Mouse (Mus musculus) erythroid progenitor cell, adult 5-6 weeks (primary cell): ENCODE measurements around the gene Defb3. TPM values are rescaled to one million over a fixed set of nuclear protein-coding genes. Genes with fewer than 3 reads are reported as not detected.
"Not testable (repeated sequence)": the region's sequence is repeated elsewhere in the genome, so short reads cannot be mapped to it uniquely, and the experiment has no call there.

Experiments
- ATAC-seq: replicated peaks from 2 replicates; pipeline ENCODE4 v1.8.0; 2016; ENCODE audit warnings: moderate number of reproducible peaks, mild to moderate bottlenecking, moderate TSS enrichment, inconsistent platforms; ENCODE audit not compliant: poor library complexity, low FRiP score, severe bottlenecking
- total RNA-seq, 2 experiments: library from RNA; stranded (forward) in 1 of 2; stranded (reverse) in 1 of 2; fragments of 150-400 nt in 1 of 2; fragments of 186-747, 209-891 nt in 1 of 2; gene quantifications; 2 replicates each; pipeline versions ENCODE4 v1.2.3 to v1.2.4; 2015 to 2017; ENCODE audit warnings: low replicate concordance in 2 of 2

Gene Defb3
- total RNA-seq (2015; ENCODE audit: low replicate concordance) (not detected in 2 replicates), total RNA-seq (2017; ENCODE audit: low replicate concordance) (not detected in 2 replicates)

- ATAC-seq = not testable (repeated sequence)
These were observed at the start of gene Defb3 for GRCm38 (mm10) chr8:19293060-19293459. Gene Defb3, plus strand, starts transcription at chr8:19293360.

GRCm38 (mm10) chr8:19247280-19247679 is 45.9 kb upstream of the Defb3 start, which contains the start of gene Defb5:
Gene Defb5, plus strand, starts transcription at chr8:19247580.
- ATAC-seq = no peak

- no peak for ATAC-seq
These were observed 35.0 kb upstream of the Defb3 start for GRCm38 (mm10) chr8:19258136-19258535.

GRCm38 (mm10) chr8:19259667-19260066 is 33.5 kb upstream of the Defb3 start:
- ATAC-seq = no peak

GRCm38 (mm10) chr8:19298361-19298760 is 5.2 kb downstream of the Defb3 start:
- not testable (repeated sequence) for ATAC-seq

GRCm38 (mm10) chr8:19331836-19332235 is 38.7 kb downstream of the Defb3 start:
- no peak for ATAC-seq

Other genes starting within 250 kb of the Defb3 start
- not detected in 2 replicates for gene Defb39, start 228.6 kb upstream of the Defb3 start, total RNA-seq (2015; ENCODE audit: low replicate concordance)
- gene Defb39, start 228.6 kb upstream of the Defb3 start, total RNA-seq (2017; ENCODE audit: low replicate concordance) = not detected in 2 replicates
- not detected in 2 replicates for gene Defb12, start 178.5 kb upstream of the Defb3 start, total RNA-seq (2015; ENCODE audit: low replicate concordance)
- not detected in 2 replicates for gene Defb12, start 178.5 kb upstream of the Defb3 start, total RNA-seq (2017; ENCODE audit: low replicate concordance)
- not detected in 2 replicates for gene Defb34, start 169.6 kb upstream of the Defb3 start, total RNA-seq (2015; ENCODE audit: low replicate concordance)
- gene Defb34, start 169.6 kb upstream of the Defb3 start, total RNA-seq (2017; ENCODE audit: low replicate concordance) = not detected in 2 replicates
- gene Gm45826, start 152.6 kb upstream of the Defb3 start, total RNA-seq (2015; ENCODE audit: low replicate concordance) = not detected in 2 replicates
- gene Gm45826, start 152.6 kb upstream of the Defb3 start, total RNA-seq (2017; ENCODE audit: low replicate concordance) = not detected in 2 replicates
- gene Defb14, start 99.0 kb upstream of the Defb3 start, total RNA-seq (2015; ENCODE audit: low replicate concordance) = not detected in 2 replicates
- not detected in 2 replicates for gene Defb14, start 99.0 kb upstream of the Defb3 start, total RNA-seq (2017; ENCODE audit: low replicate concordance)
- not detected in 2 replicates for gene Defb4, start 94.7 kb upstream of the Defb3 start, total RNA-seq (2015; ENCODE audit: low replicate concordance)
- not detected in 2 replicates for gene Defb4, start 94.7 kb upstream of the Defb3 start, total RNA-seq (2017; ENCODE audit: low replicate concordance)
- gene Defb6, start 67.9 kb upstream of the Defb3 start, total RNA-seq (2015; ENCODE audit: low replicate concordance) = not detected in 2 replicates
- gene Defb6, start 67.9 kb upstream of the Defb3 start, total RNA-seq (2017; ENCODE audit: low replicate concordance) = not detected in 2 replicates
- not detected in 2 replicates for gene Defb46, start 53.4 kb upstream of the Defb3 start, total RNA-seq (2015; ENCODE audit: low replicate concordance)
- not detected in 2 replicates for gene Defb46, start 53.4 kb upstream of the Defb3 start, total RNA-seq (2017; ENCODE audit: low replicate concordance)
- not detected in 2 replicates for gene Defb5, start 45.8 kb upstream of the Defb3 start, total RNA-seq (2015; ENCODE audit: low replicate concordance)
- gene Defb5, start 45.8 kb upstream of the Defb3 start, total RNA-seq (2017; ENCODE audit: low replicate concordance) = not detected in 2 replicates
- gene Defb8, start 154.2 kb downstream of the Defb3 start, total RNA-seq (2015; ENCODE audit: low replicate concordance) = not detected in 2 replicates
- gene Defb8, start 154.2 kb downstream of the Defb3 start, total RNA-seq (2017; ENCODE audit: low replicate concordance) = not detected in 2 replicates
- not detected in 2 replicates for gene Defb7, start 201.7 kb downstream of the Defb3 start, total RNA-seq (2015; ENCODE audit: low replicate concordance)
- not detected in 2 replicates for gene Defb7, start 201.7 kb downstream of the Defb3 start, total RNA-seq (2017; ENCODE audit: low replicate concordance)